Mouse (Mus musculus): ENCODE measurements at regions not wholly inside any gene's neighbourhood (a gene's known extent, or its start where the extent isn't known, plus 50 kb on each side); places are given as distances from the start of the nearest gene placed in this dataset.

- no peak overlapping the region for H3K4me3 ChIP-seq (ENCODE audit: low read depth, low read length)
- H3K9me3 ChIP-seq (ENCODE audit: low read length) = no peaks in the 10 kb centered on the region
- H3K9ac ChIP-seq (replicated peaks; ENCODE audit: low read depth) = no peak overlapping the region
- ATAC-seq (no peak), DNase-seq (ENCODE audit: low spot score) (no peak)
- no peaks in the 10 kb centered on the region for H3K36me3 ChIP-seq (ENCODE audit: insufficient read depth, low read length)
- H3K4me1 ChIP-seq (ENCODE audit: insufficient read depth, low read depth, low read length) = no peaks in the 10 kb centered on the region
- H3K4me2 ChIP-seq (replicated peaks; ENCODE audit: low read depth, low read length) = no peak overlapping the region
- H3K27ac ChIP-seq (ENCODE audit: low read length) = no peak overlapping the region
- no peak for TF ChIP-seq EP300 (IDR thresholded peaks at IDR 0.05)
- TF ChIP-seq CTCF (IDR thresholded peaks at IDR 0.05) = no peak
- WGBS = 36% methylated on average over 3 of the region's 3 CpGs
- H3K27me3 ChIP-seq (replicated peaks; ENCODE audit: insufficient read depth, low read length) = no peaks in the 10 kb centered on the region
Observed at GRCm38 (mm10) chr17:62980337-62980736, 99.2 kb upstream of the Efna5 start.

DNA sequence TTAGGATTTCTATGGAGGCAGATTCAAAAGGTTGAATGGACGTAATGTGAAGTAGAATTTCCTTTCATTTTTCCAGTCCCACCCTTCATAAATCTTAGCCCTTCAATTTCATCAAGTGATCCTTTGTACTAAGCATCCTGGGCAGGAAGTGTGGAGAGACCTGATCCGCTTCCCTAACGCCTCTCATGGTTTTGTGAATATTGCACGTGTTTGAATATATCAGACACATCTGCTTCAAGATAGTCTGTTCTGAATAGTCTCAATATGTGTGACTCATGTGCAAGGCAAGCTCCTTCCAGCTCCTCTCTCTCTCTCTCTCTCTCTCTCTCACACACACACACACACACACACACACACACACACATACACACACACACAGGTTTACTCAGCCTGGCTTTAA is 96.4 kb upstream of the Efna5 start:
- Histone ChIP-seq H3K36me3 (ENCODE audit: insufficient read depth, low read length) (no peaks in the 10 kb centered on the region), H3K9ac (replicated peaks; ENCODE audit: low read depth) (no peak overlapping the region), H3K27me3 (replicated peaks; ENCODE audit: insufficient read depth, low read length) (no peaks in the 10 kb centered on the region), H3K4me2 (replicated peaks; ENCODE audit: low read depth, low read length) (no peak overlapping the region), H3K9me3 (ENCODE audit: low read length) (no peaks in the 10 kb centered on the region), H3K27ac (ENCODE audit: low read length) (no peak overlapping the region), H3K4me1 (ENCODE audit: insufficient read depth, low read depth, low read length) (no peaks in the 10 kb centered on the region), H3K4me3 (ENCODE audit: low read depth, low read length) (no peak overlapping the region)
- WGBS = 46% methylated on average over 4 of the region's 4 CpGs
- DNase-seq (ENCODE audit: low spot score) = no peak
- peak; percentile 47 for ATAC-seq
- TF ChIP-seq EP300 (IDR thresholded peaks at IDR 0.05) (no peak), CTCF (IDR thresholded peaks at IDR 0.05) (no peak)

DNA sequence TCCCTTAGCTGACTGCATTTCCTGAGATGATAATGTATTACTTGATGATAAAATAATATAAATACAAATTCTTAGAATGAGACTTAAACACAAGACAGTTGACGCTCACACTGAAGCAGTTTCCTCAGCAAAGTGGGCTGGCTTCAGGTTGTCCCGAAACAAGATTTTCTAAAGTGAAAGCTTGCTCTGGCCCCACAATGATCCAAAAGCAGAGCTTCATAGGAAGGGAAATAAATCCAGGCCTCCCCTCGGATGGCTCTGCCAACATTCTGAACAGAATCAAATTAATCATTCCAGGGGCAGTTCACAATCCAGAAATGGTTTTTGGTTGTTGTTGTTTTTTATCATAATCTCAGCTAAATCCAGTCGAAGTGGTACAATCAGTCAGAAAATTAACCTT is 96.0 kb upstream of the Efna5 start:
- ATAC-seq (no peak; the same call in 1 of the 2 replicates), DNase-seq (ENCODE audit: low spot score) (no peak)
- Histone ChIP-seq H3K27me3 (replicated peaks; ENCODE audit: insufficient read depth, low read length) (no peaks in the 10 kb centered on the region), H3K4me1 (ENCODE audit: insufficient read depth, low read depth, low read length) (no peaks in the 10 kb centered on the region), H3K9me3 (ENCODE audit: low read length) (no peaks in the 10 kb centered on the region), H3K4me2 (replicated peaks; ENCODE audit: low read depth, low read length) (no peak overlapping the region; the same call in 1 of the 2 replicates), H3K36me3 (ENCODE audit: insufficient read depth, low read length) (no peaks in the 10 kb centered on the region), H3K4me3 (ENCODE audit: low read depth, low read length) (no peak overlapping the region), H3K27ac (ENCODE audit: low read length) (no peak overlapping the region), H3K9ac (replicated peaks; ENCODE audit: low read depth) (no peak overlapping the region)
- WGBS = 47% methylated on average over 4 of the region's 4 CpGs
- no peak for TF ChIP-seq EP300 (IDR thresholded peaks at IDR 0.05)
- no peak for TF ChIP-seq CTCF (IDR thresholded peaks at IDR 0.05)

DNA sequence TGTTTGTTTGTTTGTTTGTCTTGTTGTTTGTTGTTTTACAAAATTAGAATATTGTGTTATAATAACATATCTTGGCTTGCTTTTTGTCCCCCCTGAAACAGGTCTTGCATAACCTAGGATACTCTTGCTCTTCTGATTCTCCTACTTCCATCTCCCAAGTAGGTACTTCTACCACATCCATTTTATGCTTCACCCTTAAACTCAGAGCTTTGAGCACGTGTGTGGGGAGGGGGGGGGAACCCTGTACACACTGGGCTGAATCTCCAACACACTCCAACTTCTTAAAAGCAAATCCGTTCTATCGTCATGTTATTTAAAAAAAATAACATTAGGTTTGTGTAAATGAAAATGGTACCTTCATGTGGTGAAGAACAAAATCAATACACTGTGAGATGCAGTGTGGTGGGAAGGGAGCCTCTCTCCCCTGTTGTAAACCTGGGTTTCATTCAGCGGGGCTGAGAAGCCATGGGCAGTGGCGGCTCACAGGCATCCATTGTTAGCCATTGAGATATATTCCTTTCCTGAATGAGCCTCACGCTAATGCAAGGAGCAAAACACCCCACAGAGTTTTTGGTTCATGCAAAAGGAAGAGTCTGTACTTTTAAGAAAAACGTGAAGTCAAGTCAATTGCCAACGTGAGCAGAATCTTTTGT is 93.6 kb upstream of the Efna5 start:
- ATAC-seq = no peak
- no peaks in the 10 kb centered on the region for H3K36me3 ChIP-seq (ENCODE audit: insufficient read depth, low read length)
- no peaks in the 10 kb centered on the region for H3K27me3 ChIP-seq (replicated peaks; ENCODE audit: insufficient read depth, low read length)
- H3K9me3 ChIP-seq (ENCODE audit: low read length) = no peaks in the 10 kb centered on the region
- H3K4me3 ChIP-seq (ENCODE audit: low read depth, low read length) = no peak overlapping the region
- no peak overlapping the region for H3K9ac ChIP-seq (replicated peaks; ENCODE audit: low read depth)
- no peak overlapping the region for H3K4me2 ChIP-seq (replicated peaks; ENCODE audit: low read depth, low read length)
- WGBS = 73% methylated on average over 8 of the region's 8 CpGs
- DNase-seq (ENCODE audit: low spot score) = no peak
- no peak for TF ChIP-seq EP300 (IDR thresholded peaks at IDR 0.05)
- no peak for TF ChIP-seq CTCF (IDR thresholded peaks at IDR 0.05)
- H3K4me1 ChIP-seq (ENCODE audit: insufficient read depth, low read depth, low read length) = no peaks in the 10 kb centered on the region
- H3K27ac ChIP-seq (ENCODE audit: low read length) = no peak overlapping the region

DNA sequence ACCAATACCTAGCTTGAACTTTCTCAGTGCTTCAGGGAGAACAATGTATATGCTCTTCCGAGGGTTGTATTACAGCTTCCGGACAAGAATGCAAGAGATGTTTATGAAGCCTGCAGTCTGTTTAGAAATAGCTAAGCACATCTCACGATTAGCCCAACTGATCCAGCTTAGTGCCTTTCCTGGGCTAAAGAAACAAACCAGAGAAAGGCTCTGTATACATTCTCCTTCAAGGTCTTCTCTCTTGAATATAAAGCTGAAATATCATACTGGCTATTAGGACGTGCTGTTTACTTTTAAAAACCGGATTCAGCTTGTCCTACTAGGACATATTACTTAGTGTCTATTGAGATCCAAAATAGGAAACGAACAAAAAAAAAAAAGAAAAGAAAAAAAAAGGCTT is 87.9 kb upstream of the Efna5 start:
- DNase-seq (ENCODE audit: low spot score) = no peak
- no peaks in the 10 kb centered on the region for H3K9me3 ChIP-seq (ENCODE audit: low read length)
- TF ChIP-seq EP300 (IDR thresholded peaks at IDR 0.05) (no peak), CTCF (IDR thresholded peaks at IDR 0.05) (no peak)
- WGBS = 30% methylated on average over 6 of the region's 6 CpGs
- H3K9ac ChIP-seq (replicated peaks; ENCODE audit: low read depth) = no peak overlapping the region
- no peak overlapping the region for H3K4me3 ChIP-seq (ENCODE audit: low read depth, low read length)
- H3K27ac ChIP-seq (ENCODE audit: low read length) = no peak overlapping the region
- H3K36me3 ChIP-seq (ENCODE audit: insufficient read depth, low read length) = no peaks in the 10 kb centered on the region
- H3K27me3 ChIP-seq (replicated peaks; ENCODE audit: insufficient read depth, low read length) = no peaks in the 10 kb centered on the region
- no peaks in the 10 kb centered on the region for H3K4me1 ChIP-seq (ENCODE audit: insufficient read depth, low read depth, low read length)
- ATAC-seq = no peak
- H3K4me2 ChIP-seq (replicated peaks; ENCODE audit: low read depth, low read length) = no peak overlapping the region

GRCm38 (mm10) chr17:62963824-62964223 is 82.7 kb upstream of the Efna5 start:
- 80% methylated on average over 4 of the region's 4 CpGs for WGBS
- H3K4me3 ChIP-seq (ENCODE audit: low read depth, low read length) = no peak overlapping the region
- no peak overlapping the region for H3K27ac ChIP-seq (ENCODE audit: low read length)
- no peaks in the 10 kb centered on the region for H3K36me3 ChIP-seq (ENCODE audit: insufficient read depth, low read length)
- no peaks in the 10 kb centered on the region for H3K9me3 ChIP-seq (ENCODE audit: low read length)
- no peaks in the 10 kb centered on the region for H3K4me1 ChIP-seq (ENCODE audit: insufficient read depth, low read depth, low read length)
- TF ChIP-seq EP300 (IDR thresholded peaks at IDR 0.05) (no peak), CTCF (IDR thresholded peaks at IDR 0.05) (no peak)
- H3K9ac ChIP-seq (replicated peaks; ENCODE audit: low read depth) = no peak overlapping the region
- H3K27me3 ChIP-seq (replicated peaks; ENCODE audit: insufficient read depth, low read length) = no peaks in the 10 kb centered on the region
- H3K4me2 ChIP-seq (replicated peaks; ENCODE audit: low read depth, low read length) = no peak overlapping the region
- DNase-seq (ENCODE audit: low spot score) = no peak
- ATAC-seq = no peak

DNA sequence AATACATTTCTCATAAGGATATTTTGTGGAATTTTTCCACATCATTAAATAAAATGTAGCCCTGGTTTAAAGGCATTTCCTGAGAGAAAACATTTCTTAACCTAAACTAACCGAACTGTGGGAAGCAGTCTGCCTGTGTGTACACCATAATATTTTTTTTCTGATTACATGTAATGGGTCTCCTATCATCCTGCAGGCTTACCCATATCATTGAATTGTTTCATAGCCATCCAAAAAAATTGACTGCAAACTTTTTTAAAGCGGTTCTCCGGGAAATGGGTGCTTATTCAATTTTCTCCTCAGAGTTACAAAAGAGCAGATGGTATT is 81.1 kb upstream of the Efna5 start:
- Histone ChIP-seq H3K27me3 (replicated peaks; ENCODE audit: insufficient read depth, low read length) (no peaks in the 10 kb centered on the region), H3K4me3 (ENCODE audit: low read depth, low read length) (no peak overlapping the region), H3K36me3 (ENCODE audit: insufficient read depth, low read length) (no peaks in the 10 kb centered on the region), H3K9ac (replicated peaks; ENCODE audit: low read depth) (no peak overlapping the region), H3K9me3 (ENCODE audit: low read length) (no peaks in the 10 kb centered on the region), H3K4me2 (replicated peaks; ENCODE audit: low read depth, low read length) (no peak overlapping the region), H3K27ac (ENCODE audit: low read length) (no peak overlapping the region), H3K4me1 (ENCODE audit: insufficient read depth, low read depth, low read length) (no peaks in the 10 kb centered on the region)
- no peak for DNase-seq (ENCODE audit: low spot score)
- WGBS = 81% methylated on average over 3 of the region's 3 CpGs
- TF ChIP-seq EP300 (IDR thresholded peaks at IDR 0.05) (no peak), CTCF (IDR thresholded peaks at IDR 0.05) (no peak)
- ATAC-seq = no peak

Data from lung, postnatal 0 days (tissue).